Mouse (Mus musculus): ENCODE results near the gene Themis2. TPM values are rescaled to one million over a fixed set of nuclear protein-coding genes. Genes with fewer than 3 reads are reported as not detected.

Gene Themis2
- polyA plus RNA-seq, 1 experiment from 2014 or later: 0.71 TPM

- 87% methylated on average over 7 of the region's 7 CpGs for WGBS
- no peak overlapping the region for H3K4me2 ChIP-seq (replicated peaks)
- no peak overlapping the region for H3K27ac ChIP-seq
- ATAC-seq (ENCODE audit: low FRiP score): no peak
- H3K27me3 ChIP-seq (ENCODE audit: control insufficient read depth, insufficient read depth, low read length): no peaks in the 10 kb centered on the region
- no peaks in the 10 kb centered on the region for H3K4me1 ChIP-seq (replicated peaks; ENCODE audit: control insufficient read depth, insufficient read depth, low read length)
- DNase-seq (ENCODE audit: low spot score): no peak
- H3K4me3 ChIP-seq (replicated peaks; ENCODE audit: low read length): no peak overlapping the region
- no peak overlapping the region for H3K9ac ChIP-seq
- no peaks in the 10 kb centered on the region for H3K36me3 ChIP-seq (replicated peaks; ENCODE audit: control insufficient read depth, insufficient read depth)
- peaks cover 7% of the 10 kb centered on the region for H3K9me3 ChIP-seq (ENCODE audit: control insufficient read depth, low read length)
These were observed 20.2 kb upstream of the Themis2 start for GRCm38 (mm10) chr4:132816404-132816803.

DNA sequence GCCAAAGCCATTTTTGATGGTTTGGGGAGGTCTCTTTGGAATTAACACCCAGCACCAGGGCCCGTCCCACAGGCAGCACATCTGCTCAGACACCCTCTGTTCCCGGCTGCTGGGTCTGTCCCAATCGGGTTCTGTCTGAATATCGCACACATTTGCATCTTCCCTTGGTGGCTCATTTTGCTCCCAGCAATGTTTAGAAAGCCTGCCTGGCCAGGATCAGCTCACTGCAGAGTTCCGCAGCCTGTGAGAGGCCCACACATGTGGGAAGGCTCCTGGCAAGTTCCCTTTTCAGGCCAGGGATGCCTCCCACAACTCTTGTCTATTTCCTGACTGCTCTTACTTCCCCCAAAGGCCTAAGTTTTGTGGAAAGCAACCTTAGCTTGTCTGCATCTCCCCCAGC lies 13.4 kb upstream of the Themis2 start:
- no peaks in the 10 kb centered on the region for H3K27me3 ChIP-seq (ENCODE audit: control insufficient read depth, insufficient read depth, low read length)
- 95% methylated on average over 5 of the region's 5 CpGs for WGBS
- no peak overlapping the region for H3K9ac ChIP-seq
- H3K9me3 ChIP-seq (ENCODE audit: control insufficient read depth, low read length): no peaks in the 10 kb centered on the region
- H3K4me2 ChIP-seq (replicated peaks): no peak overlapping the region
- ATAC-seq (ENCODE audit: low FRiP score) (no peak), DNase-seq (ENCODE audit: low spot score) (no peak)
- no peaks in the 10 kb centered on the region for H3K4me1 ChIP-seq (replicated peaks; ENCODE audit: control insufficient read depth, insufficient read depth, low read length)
- no peak overlapping the region for H3K4me3 ChIP-seq (replicated peaks; ENCODE audit: low read length)
- no peaks in the 10 kb centered on the region for H3K36me3 ChIP-seq (replicated peaks; ENCODE audit: control insufficient read depth, insufficient read depth)
- H3K27ac ChIP-seq: no peak overlapping the region

DNA sequence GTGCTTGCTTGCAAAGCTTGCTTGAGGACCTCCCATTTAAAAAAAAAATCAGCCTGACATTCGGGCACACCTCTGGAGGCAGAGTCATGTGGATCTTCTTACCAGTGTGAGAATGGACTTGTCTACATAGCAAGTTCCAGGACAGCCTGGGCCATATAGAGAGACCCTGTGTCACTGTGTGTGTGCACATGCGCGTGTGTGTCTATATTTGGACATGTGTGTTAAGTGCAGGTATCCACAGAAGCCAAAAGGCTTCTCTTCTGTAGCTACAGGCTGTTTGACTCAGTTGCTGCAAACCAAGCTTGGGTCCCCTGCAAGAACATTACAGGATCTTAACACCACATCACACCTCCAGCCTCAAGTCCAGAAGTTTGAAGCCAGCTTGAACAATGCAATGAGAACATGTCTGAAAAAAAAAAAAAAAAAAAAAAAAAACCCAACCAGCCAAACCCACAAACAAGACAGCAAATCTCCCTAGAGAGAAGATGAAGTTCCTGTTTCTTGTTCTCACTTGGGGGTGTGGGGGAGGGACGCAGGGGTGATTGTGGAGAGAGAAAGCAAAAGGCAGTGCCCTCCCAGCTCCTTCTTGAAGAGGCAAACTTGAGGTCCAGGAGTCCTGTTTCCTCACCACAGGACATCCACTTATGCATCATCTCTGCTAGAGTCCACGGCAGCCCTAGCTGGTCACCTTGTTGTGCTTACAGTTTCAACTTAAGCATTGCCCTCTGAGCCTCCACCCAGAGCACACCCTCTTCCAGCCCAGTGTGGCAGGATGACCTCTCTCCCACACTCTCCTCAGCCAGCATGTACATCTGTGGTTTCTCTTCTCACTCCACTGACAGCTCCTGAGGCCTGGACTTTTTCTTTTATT lies 11.8 kb upstream of the Themis2 start:
- H3K27me3 ChIP-seq (ENCODE audit: control insufficient read depth, insufficient read depth, low read length): no peaks in the 10 kb centered on the region
- H3K4me2 ChIP-seq (replicated peaks): no peak overlapping the region
- H3K9ac ChIP-seq: no peak overlapping the region
- no peak overlapping the region for H3K4me3 ChIP-seq (replicated peaks; ENCODE audit: low read length)
- no peaks in the 10 kb centered on the region for H3K36me3 ChIP-seq (replicated peaks; ENCODE audit: control insufficient read depth, insufficient read depth)
- no peaks in the 10 kb centered on the region for H3K9me3 ChIP-seq (ENCODE audit: control insufficient read depth, low read length)
- H3K27ac ChIP-seq: no peak overlapping the region
- ATAC-seq (ENCODE audit: low FRiP score): no peak
- DNase-seq (ENCODE audit: low spot score): no peak
- no peaks in the 10 kb centered on the region for H3K4me1 ChIP-seq (replicated peaks; ENCODE audit: control insufficient read depth, insufficient read depth, low read length)
- 77% methylated on average over 5 of the region's 5 CpGs for WGBS

- Histone ChIP-seq H3K4me1 (replicated peaks; ENCODE audit: control insufficient read depth, insufficient read depth, low read length) (no peaks in the 10 kb centered on the region), H3K4me3 (replicated peaks; ENCODE audit: low read length) (no peak overlapping the region), H3K9ac (no peak overlapping the region), H3K27ac (no peak overlapping the region), H3K9me3 (ENCODE audit: control insufficient read depth, low read length) (no peaks in the 10 kb centered on the region), H3K27me3 (ENCODE audit: control insufficient read depth, insufficient read depth, low read length) (no peaks in the 10 kb centered on the region), H3K4me2 (replicated peaks) (no peak overlapping the region), H3K36me3 (replicated peaks; ENCODE audit: control insufficient read depth, insufficient read depth) (no peaks in the 10 kb centered on the region)
- WGBS: 92% methylated on average over 7 of the region's 7 CpGs
- no peak for DNase-seq (ENCODE audit: low spot score)
- no peak for ATAC-seq (ENCODE audit: low FRiP score)
These were observed 10.5 kb upstream of the Themis2 start for GRCm38 (mm10) chr4:132806620-132807191.

GRCm38 (mm10) chr4:132805599-132806197 lies 9.5 kb upstream of the Themis2 start:
- Histone ChIP-seq H3K4me3 (replicated peaks; ENCODE audit: low read length) (no peak overlapping the region), H3K9ac (no peak overlapping the region), H3K4me2 (replicated peaks) (no peak overlapping the region), H3K9me3 (ENCODE audit: control insufficient read depth, low read length) (no peaks in the 10 kb centered on the region), H3K36me3 (replicated peaks; ENCODE audit: control insufficient read depth, insufficient read depth) (no peaks in the 10 kb centered on the region), H3K27ac (no peak overlapping the region), H3K4me1 (replicated peaks; ENCODE audit: control insufficient read depth, insufficient read depth, low read length) (no peaks in the 10 kb centered on the region), H3K27me3 (ENCODE audit: control insufficient read depth, insufficient read depth, low read length) (no peaks in the 10 kb centered on the region)
- WGBS: 87% methylated on average over 12 of the region's 12 CpGs
- ATAC-seq (ENCODE audit: low FRiP score) (no peak), DNase-seq (ENCODE audit: low spot score) (no peak)

- ATAC-seq (ENCODE audit: low FRiP score) (no peak), DNase-seq (ENCODE audit: low spot score) (no peak)
- Histone ChIP-seq H3K4me3 (replicated peaks; ENCODE audit: low read length) (no peak overlapping the region), H3K9me3 (ENCODE audit: control insufficient read depth, low read length) (no peaks in the 10 kb centered on the region), H3K4me1 (replicated peaks; ENCODE audit: control insufficient read depth, insufficient read depth, low read length) (no peaks in the 10 kb centered on the region), H3K9ac (no peak overlapping the region), H3K36me3 (replicated peaks; ENCODE audit: control insufficient read depth, insufficient read depth) (no peaks in the 10 kb centered on the region), H3K27ac (no peak overlapping the region), H3K27me3 (ENCODE audit: control insufficient read depth, insufficient read depth, low read length) (no peaks in the 10 kb centered on the region), H3K4me2 (replicated peaks) (no peak overlapping the region)
- WGBS: 86% methylated on average over 5 of the region's 5 CpGs
These were observed 9.0 kb upstream of the Themis2 start for GRCm38 (mm10) chr4:132805146-132805545.

DNA sequence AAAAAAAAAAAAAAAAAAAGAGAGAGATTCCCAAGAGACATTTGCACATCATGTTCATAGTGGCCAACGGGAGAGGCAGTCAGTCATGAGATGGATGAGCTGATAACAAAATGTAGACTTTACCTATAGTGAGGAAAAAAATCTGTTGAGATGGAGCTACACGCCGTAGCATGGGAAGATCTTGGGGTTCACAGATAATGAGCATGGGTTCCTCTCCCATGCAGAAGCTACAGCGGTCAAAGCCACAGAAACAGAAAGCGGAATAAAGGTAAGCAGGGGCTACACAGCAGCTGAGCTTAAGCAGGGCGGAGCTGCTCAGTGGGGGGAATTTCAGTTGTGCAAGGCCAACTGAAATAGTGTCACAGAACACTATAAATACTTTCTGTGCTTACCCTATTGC lies 8.1 kb upstream of the Themis2 start:
- H3K4me3 ChIP-seq (replicated peaks; ENCODE audit: low read length): no peak overlapping the region
- DNase-seq (ENCODE audit: low spot score) (no peak), ATAC-seq (ENCODE audit: low FRiP score) (no peak)
- H3K9me3 ChIP-seq (ENCODE audit: control insufficient read depth, low read length): no peaks in the 10 kb centered on the region
- no peaks in the 10 kb centered on the region for H3K27me3 ChIP-seq (ENCODE audit: control insufficient read depth, insufficient read depth, low read length)
- no peak overlapping the region for H3K27ac ChIP-seq
- H3K4me2 ChIP-seq (replicated peaks): no peak overlapping the region
- no peak overlapping the region for H3K9ac ChIP-seq
- H3K4me1 ChIP-seq (replicated peaks; ENCODE audit: control insufficient read depth, insufficient read depth, low read length): no peaks in the 10 kb centered on the region
- 90% methylated on average over 6 of the region's 6 CpGs for WGBS
- no peaks in the 10 kb centered on the region for H3K36me3 ChIP-seq (replicated peaks; ENCODE audit: control insufficient read depth, insufficient read depth)

DNA sequence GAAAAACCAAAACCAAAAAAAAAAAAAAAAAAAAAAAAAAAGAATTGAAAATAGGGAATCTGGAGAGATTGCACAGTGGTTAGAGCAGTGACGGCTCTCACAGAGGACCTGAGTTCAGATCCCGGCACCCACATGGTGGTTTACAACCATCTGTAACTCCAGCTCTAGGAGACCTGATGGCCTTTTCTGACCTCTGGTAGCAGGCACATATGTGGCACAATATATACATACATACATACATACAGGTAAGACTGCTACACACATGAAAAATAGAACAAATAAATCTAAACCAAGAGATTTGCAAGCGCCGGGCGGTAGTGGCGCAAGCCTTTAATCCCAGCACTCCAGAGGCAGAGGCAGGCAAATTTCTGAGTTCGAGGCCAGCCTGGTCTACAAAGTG lies 7.7 kb upstream of the Themis2 start:
- no peak for ATAC-seq (ENCODE audit: low FRiP score)
- no peak overlapping the region for H3K9ac ChIP-seq
- DNase-seq (ENCODE audit: low spot score): no peak
- H3K4me3 ChIP-seq (replicated peaks; ENCODE audit: low read length): no peak overlapping the region
- H3K9me3 ChIP-seq (ENCODE audit: control insufficient read depth, low read length): no peaks in the 10 kb centered on the region
- H3K36me3 ChIP-seq (replicated peaks; ENCODE audit: control insufficient read depth, insufficient read depth): no peaks in the 10 kb centered on the region
- no peaks in the 10 kb centered on the region for H3K27me3 ChIP-seq (ENCODE audit: control insufficient read depth, insufficient read depth, low read length)
- H3K4me1 ChIP-seq (replicated peaks; ENCODE audit: control insufficient read depth, insufficient read depth, low read length): no peaks in the 10 kb centered on the region
- no peak overlapping the region for H3K4me2 ChIP-seq (replicated peaks)
- 96% methylated on average over 7 of the region's 7 CpGs for WGBS
- no peak overlapping the region for H3K27ac ChIP-seq

DNA sequence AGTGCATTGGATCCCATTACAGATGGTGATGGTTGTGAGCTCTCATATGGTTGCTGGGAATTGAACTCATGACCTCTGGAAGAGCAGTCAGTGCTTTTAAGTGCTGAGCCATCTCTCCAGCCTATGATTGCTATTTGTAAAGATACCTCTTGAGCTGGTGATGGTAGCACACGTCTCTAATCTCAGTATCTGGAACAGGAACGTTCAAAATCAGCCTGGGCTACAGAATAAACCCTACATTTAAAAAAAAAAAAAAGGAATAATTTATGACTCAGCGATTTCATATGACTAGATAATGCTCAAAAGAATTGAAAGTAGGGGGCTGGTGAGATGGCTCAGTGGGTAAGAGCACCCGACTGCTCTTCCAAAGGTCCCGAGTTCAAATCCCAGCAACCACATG lies 7.0 kb upstream of the Themis2 start:
- Histone ChIP-seq H3K27ac (no peak overlapping the region), H3K4me3 (replicated peaks; ENCODE audit: low read length) (no peak overlapping the region), H3K9me3 (ENCODE audit: control insufficient read depth, low read length) (no peaks in the 10 kb centered on the region), H3K27me3 (ENCODE audit: control insufficient read depth, insufficient read depth, low read length) (no peaks in the 10 kb centered on the region), H3K36me3 (replicated peaks; ENCODE audit: control insufficient read depth, insufficient read depth) (no peaks in the 10 kb centered on the region), H3K4me2 (replicated peaks) (no peak overlapping the region), H3K9ac (no peak overlapping the region), H3K4me1 (replicated peaks; ENCODE audit: control insufficient read depth, insufficient read depth, low read length) (no peaks in the 10 kb centered on the region)
- no peak for ATAC-seq (ENCODE audit: low FRiP score)
- WGBS: 93% methylated on average over 5 of the region's 5 CpGs
- DNase-seq (ENCODE audit: low spot score): no peak
